ENCODE assay signal across 8 mouse cellular contexts in genomic region chr3:49756870-49757625, GRCm38 (mm10). TPM values are rescaled to one million over a fixed set of nuclear protein-coding genes. Genes with fewer than 3 reads are reported as not detected.
A peak's percentile ranks its signal among the peaks of the same experiment; 100 is the strongest.
DNase-seq lines count a peak whose midpoint lies in the region; ATAC-seq and TF ChIP-seq lines count a peak whose summit lies in the region.
"Had no signal": no experiment of that assay in that cellular context is flagged by ENCODE, and none has a peak within 500 bp of the region (broad histone marks: within the 10 kb centered on the region; RNA-seq: fewer than 3 reads in every experiment).

Gene Pcdh18, minus strand, starts transcription at chr3:49757325.

- no peaks in the 10 kb centered on the region for H3K4me1 ChIP-seq in intestine, postnatal 0 days (replicated peaks; ENCODE audit: control insufficient read depth, insufficient read depth, low read length)
- peaks cover 21% of the 10 kb centered on the region for H3K4me1 ChIP-seq in limb, embryonic 14.5 days (ENCODE audit: control insufficient read depth, insufficient read depth, low read length)

- TF ChIP-seq POLR2A in limb, embryonic 14.5 days (IDR thresholded peaks at IDR 0.05; ENCODE audit: borderline replicate concordance, extremely low read depth, insufficient read depth, insufficient read length): peak; percentile 97; the same call in 1 of the 2 replicates
- no peak for TF ChIP-seq POLR2A in myocyte (IDR thresholded peaks at IDR 0.05; ENCODE audit: insufficient read length, low read depth)

- peak within 1 kb of the TSS; percentile 22 for H3K9ac ChIP-seq in intestine, postnatal 0 days (ENCODE audit: low read depth, low read length)
- peak within 1 kb of the TSS; percentile 91 for H3K9ac ChIP-seq in limb, embryonic 14.5 days (ENCODE audit: low read depth, low read length, severe bottlenecking)

- ATAC-seq in intestine, postnatal 0 days: peak; percentile 43; the same call in 1 of the 2 replicates
- peak; percentile 92 for ATAC-seq in limb, embryonic 14.5 days (ENCODE audit: low FRiP score, low read depth)

- DNase-seq in adrenal gland, postnatal 36 days: peak; percentile 87 to 89
- peak; percentile 83 for DNase-seq in embryo, embryonic 11.5 days (ENCODE audit: low read depth, low spot score)
- peak; percentile 82 to 90 for DNase-seq in gastrocnemius, postnatal 4 days (ENCODE audit: low spot score in 2 of 2)
- DNase-seq in limb, embryonic 14.5 days (ENCODE audit: low spot score): peak; percentile 95
- peak; percentile 47 to 78 for DNase-seq in urinary bladder, adult 18-20 months (ENCODE audit: low spot score in 2 of 2)

- H3ac ChIP-seq in myocyte (ENCODE audit: control insufficient read depth, insufficient read length): peak within 1 kb of the TSS; percentile 7

- no peaks in the 10 kb centered on the region for H3K27me3 ChIP-seq in intestine, postnatal 0 days (replicated peaks; ENCODE audit: control insufficient read depth, insufficient read depth, low read length)
- H3K27me3 ChIP-seq in limb, embryonic 14.5 days (ENCODE audit: control insufficient read depth, insufficient read depth, low read length): no peaks in the 10 kb centered on the region
- H3K27me3 ChIP-seq in myocyte (ENCODE audit: control insufficient read depth, insufficient read depth, insufficient read length): no peaks in the 10 kb centered on the region

- TF ChIP-seq CTCF in intestine, postnatal 0 days (IDR thresholded peaks at IDR 0.05; ENCODE audit: low read depth): peak; percentile 20

- H3K4me3 ChIP-seq in intestine, postnatal 0 days (ENCODE audit: low read depth, low read length): peak within 1 kb of the TSS; percentile 53
- peak within 1 kb of the TSS; percentile 69 for H3K4me3 ChIP-seq in limb, embryonic 14.5 days (replicated peaks; ENCODE audit: low read length)
- peak within 1 kb of the TSS; percentile 77 for H3K4me3 ChIP-seq in myocyte

- no peaks in the 10 kb centered on the region for H3K9me3 ChIP-seq in intestine, postnatal 0 days (ENCODE audit: control insufficient read depth)
- no peaks in the 10 kb centered on the region for H3K9me3 ChIP-seq in limb, embryonic 14.5 days (ENCODE audit: control insufficient read depth, low read length)

- WGBS in intestine, postnatal 0 days: under 1% methylated on average over 42 of the region's 43 CpGs
- under 1% methylated on average over 43 of the region's 43 CpGs for WGBS in limb, embryonic 14.5 days

- no peaks in the 10 kb centered on the region for H3K36me3 ChIP-seq in intestine, postnatal 0 days (ENCODE audit: control insufficient read depth, insufficient read depth)
- peaks cover 29% of the 10 kb centered on the region for H3K36me3 ChIP-seq in limb, embryonic 14.5 days (ENCODE audit: control insufficient read depth, insufficient read depth, low read length)
- H3K36me3 ChIP-seq in myocyte (ENCODE audit: control insufficient read depth, insufficient read depth): no peaks in the 10 kb centered on the region

- H3K4me2 ChIP-seq in intestine, postnatal 0 days (replicated peaks; ENCODE audit: low read depth): peak within 1 kb of the TSS; percentile 85
- H3K4me2 ChIP-seq in limb, embryonic 14.5 days (replicated peaks; ENCODE audit: low read depth, low read length, severe bottlenecking): peak within 1 kb of the TSS; percentile 88
- peak within 1 kb of the TSS; percentile 86 for H3K4me2 ChIP-seq in myocyte (ENCODE audit: low read depth)

- no peaks in the 10 kb centered on the region for H3K79me2 ChIP-seq in myocyte (ENCODE audit: control insufficient read depth, insufficient read depth)

- H3K27ac ChIP-seq in intestine, postnatal 0 days (ENCODE audit: low read depth, low read length): peak within 1 kb of the TSS; percentile 62
- H3K27ac ChIP-seq in limb, embryonic 14.5 days (replicated peaks; ENCODE audit: low read depth, low read length): peak within 1 kb of the TSS; percentile 99

TF ChIP-seq in myocyte, 11 proteins besides CTCF, POLR2A, EP300 and RAD21:
- TF ChIP-seq TCF3 (IDR thresholded peaks at IDR 0.05; ENCODE audit: insufficient read length, low read depth) (no peak), E2F4 (IDR thresholded peaks at IDR 0.05; ENCODE audit: insufficient read depth) (no peak), MYOD1 (IDR thresholded peaks at IDR 0.05; ENCODE audit: control insufficient read depth in 1 of 3, insufficient read length in 2 of 3, low read depth in 2 of 3) (no peak), REST (IDR thresholded peaks at IDR 0.05; ENCODE audit: insufficient read depth, insufficient read length) (no peak), MAX (IDR thresholded peaks at IDR 0.05; ENCODE audit: low read depth) (no peak), USF1 (IDR thresholded peaks at IDR 0.05; ENCODE audit: low read depth) (no peak), TCF12 (IDR thresholded peaks at IDR 0.05; ENCODE audit: insufficient read depth, poor library complexity, severe bottlenecking) (no peak), CEBPB (IDR thresholded peaks at IDR 0.05; ENCODE audit: insufficient read depth, poor library complexity, severe bottlenecking) (no peak), POLR2AphosphoS2 (IDR thresholded peaks at IDR 0.05; ENCODE audit: insufficient read length, low read depth) (no peak)

RNA-seq across cellular contexts. Expression of gene Pcdh18, which starts in this region (rescaled TPM):
- total RNA-seq in adrenal gland, postnatal 36 days (2021): 1 to 10 TPM; 6.5 to 7.2 TPM
- total RNA-seq in gastrocnemius, postnatal 4 days (2021): 10 to 100 TPM; 32.7 to 35.4 TPM
- 9.2 and 9.7 TPM in 2 replicates for polyA plus RNA-seq in intestine, postnatal 0 days (2015; fragmentation: Nextera tagmentation; extraction: Ambion mirVana)
- polyA plus RNA-seq in limb, embryonic 14.5 days (2012; rRNA removed): 72.6 and 84.7 TPM in 2 replicates
- 118 and 149 TPM in 2 replicates for polyA plus RNA-seq in limb, embryonic 14.5 days (2014; fragmentation: Nextera tagmentation; extraction: Ambion mirVana)
- polyA plus RNA-seq in myocyte (2012; fragmentation: generic; extraction: Trizol): 2.7 TPM
- total RNA-seq: neutrophil, adult 5-6 weeks had no signal

Comparison
In these comparisons a context has a peak if more than half of its experiments do, and no peak if none do; other contexts are left out.
1. Peak in every context shown above with its lines: DNase-seq, ATAC-seq, H3K4me3 ChIP-seq and H3K27ac ChIP-seq.
2. RNA of gene Pcdh18 (total RNA-seq): 32.7 to 35.4 TPM in gastrocnemius, postnatal 4 days; 6.5 to 7.2 TPM in adrenal gland, postnatal 36 days; every median in the first group is over 4 times any median in the second.